Mouse (Mus musculus): ENCODE results near the gene Syt5. TPM values are rescaled to one million over a fixed set of nuclear protein-coding genes. Genes with fewer than 3 reads are reported as not detected.

Syt5 gene
- total RNA-seq, 2 experiments from 2014 or later = 6.4 to 9.5 TPM

- DNase-seq = no peak
Measured at GRCm38 (mm10) chr7:4523205-4524130, 23.9 kb downstream of the Syt5 start.

GRCm38 (mm10) chr7:4522292-4522691 lies 25.0 kb downstream of the Syt5 start:
- DNase-seq = no peak

- DNase-seq = no peak
Measured at GRCm38 (mm10) chr7:4521231-4522003, 25.9 kb downstream of the Syt5 start.

GRCm38 (mm10) chr7:4518487-4518886 lies 28.9 kb downstream of the Syt5 start:
- no peak for DNase-seq

- DNase-seq = no peak
Measured at GRCm38 (mm10) chr7:4516332-4517050, 30.9 kb downstream of the Syt5 start, which contains the start of gene Tnnt1. Gene Tnnt1, minus strand, starts transcription at chr7:4516382.

GRCm38 (mm10) chr7:4515853-4516252 lies 31.5 kb downstream of the Syt5 start:
- no peak for DNase-seq

GRCm38 (mm10) chr7:4513829-4514712 lies 33.3 kb downstream of the Syt5 start:
- no peak for DNase-seq

GRCm38 (mm10) chr7:4513236-4513635 lies 34.1 kb downstream of the Syt5 start:
- peak; percentile 22 to 51 for DNase-seq

- DNase-seq = no peak
Measured at GRCm38 (mm10) chr7:4511489-4512224, 35.7 kb downstream of the Syt5 start.

GRCm38 (mm10) chr7:4509863-4510608 lies 37.3 kb downstream of the Syt5 start:
- peak; percentile 72 to 84 for DNase-seq

- DNase-seq = no peak
Measured at GRCm38 (mm10) chr7:4508739-4509116, 38.6 kb downstream of the Syt5 start.

GRCm38 (mm10) chr7:4508062-4508738 lies 39.1 kb downstream of the Syt5 start:
- no peak for DNase-seq

GRCm38 (mm10) chr7:4507220-4507619 lies 40.1 kb downstream of the Syt5 start:
- DNase-seq = no peak

GRCm38 (mm10) chr7:4504646-4505435 lies 42.5 kb downstream of the Syt5 start:
- no peak for DNase-seq

GRCm38 (mm10) chr7:4503858-4504257 lies 43.5 kb downstream of the Syt5 start:
- DNase-seq = no peak

- no peak for DNase-seq
Measured at GRCm38 (mm10) chr7:4503100-4503499, 44.2 kb downstream of the Syt5 start.

- DNase-seq = peak; percentile 42 to 70
Measured at GRCm38 (mm10) chr7:4502421-4503090, 44.8 kb downstream of the Syt5 start.

All from adrenal gland, postnatal 36 days (tissue).